Mouse (Mus musculus) gastrocnemius, adult 18-20 months (tissue): Measurements from ENCODE around the gene Myo16. TPM values are rescaled to one million over a fixed set of nuclear protein-coding genes. Genes with fewer than 3 reads are reported as not detected.

ENCODE experiments used
- DNase-seq: peaks from one replicate; pipeline ENCODE4 v3.0.0; 2021; ENCODE audit warnings: low spot score
- long read RNA-seq, 2 experiments: library from polyadenylated mRNA; stranded (forward); transcript quantifications; one replicate each; pipeline ENCODE4 v2.0.0; 2021
- total RNA-seq, 2 experiments: library from RNA; stranded (reverse); gene quantifications; 2 replicates each; pipeline ENCODE4 v1.2.3; 2021

Myo16 gene
- under 1 TPM; 0.12 to 0.21 TPM for total RNA-seq
- long read RNA-seq, experiment 1, result 0 reads
- long read RNA-seq, experiment 2, partial matches to known transcripts, result 0 of 1 reads
- long read RNA-seq, experiment 2, other reads (novel, unspliced or antisense), result 1 of 1 reads

- DNase-seq, result no peak
Observed at GRCm38 (mm10) chr8:10153611-10154438, at the start of gene Myo16. Gene Myo16, plus strand, starts transcription at chr8:10153911.

DNA sequence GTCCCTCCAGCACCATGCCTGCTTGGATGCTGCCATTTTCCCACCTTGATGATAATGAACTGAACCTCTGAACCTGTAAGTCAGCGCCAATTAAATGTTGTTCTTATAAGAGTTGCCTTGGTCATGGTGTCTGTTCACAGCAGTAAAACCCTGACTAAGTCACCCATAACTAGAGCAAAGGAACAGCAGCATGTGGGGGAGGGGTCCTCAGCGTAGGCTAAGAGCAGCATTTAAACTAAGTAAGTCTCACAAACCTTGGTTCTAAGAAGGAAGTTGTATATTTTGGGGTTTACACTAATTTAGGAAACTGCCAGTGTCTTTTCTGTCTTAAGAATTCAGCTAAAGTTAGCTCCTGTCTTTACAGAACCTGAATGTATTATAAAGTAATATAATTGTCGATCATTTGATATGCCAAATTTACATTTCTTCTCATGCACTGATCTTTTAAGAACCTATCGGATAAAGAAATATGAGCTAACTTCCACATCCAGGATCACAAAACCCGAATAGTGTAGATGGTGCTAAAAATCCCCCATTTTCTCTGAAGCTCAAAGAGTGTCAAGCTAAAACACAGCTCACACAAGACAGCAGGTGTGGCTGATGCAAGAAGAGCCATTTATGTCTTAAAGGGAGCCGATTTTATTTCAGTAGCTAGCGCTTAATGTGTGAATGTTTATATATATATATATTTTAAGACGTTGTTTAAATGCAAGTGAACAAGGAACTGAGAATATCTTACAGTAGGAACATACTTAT, 45.0 kb upstream of the Myo16 start:
- DNase-seq, result no peak

DNA sequence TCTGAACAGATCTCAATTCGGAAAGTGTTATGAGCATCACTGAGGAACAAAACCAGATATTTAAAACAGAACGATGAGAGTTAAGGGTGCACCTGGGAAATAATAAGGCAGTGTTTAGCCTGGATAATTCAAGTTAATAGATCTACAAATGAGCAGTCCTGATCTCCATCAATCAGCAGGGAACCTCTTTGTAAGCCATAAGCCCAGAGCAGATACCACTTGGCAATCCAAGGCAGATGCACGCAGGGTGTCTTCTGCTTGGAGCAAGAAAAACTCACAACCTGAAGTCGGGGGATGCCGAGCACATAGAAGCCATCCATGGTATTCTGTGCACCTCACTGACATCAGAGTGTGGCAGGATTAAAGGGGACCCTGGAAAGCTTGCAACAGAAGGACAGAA, 31.0 kb upstream of the Myo16 start:
- DNase-seq, result no peak

- DNase-seq, result no peak
Observed at GRCm38 (mm10) chr8:10123412-10123811, 30.3 kb upstream of the Myo16 start.

- DNase-seq, result no peak
Observed at GRCm38 (mm10) chr8:10125684-10126083, 28.0 kb upstream of the Myo16 start.

DNA sequence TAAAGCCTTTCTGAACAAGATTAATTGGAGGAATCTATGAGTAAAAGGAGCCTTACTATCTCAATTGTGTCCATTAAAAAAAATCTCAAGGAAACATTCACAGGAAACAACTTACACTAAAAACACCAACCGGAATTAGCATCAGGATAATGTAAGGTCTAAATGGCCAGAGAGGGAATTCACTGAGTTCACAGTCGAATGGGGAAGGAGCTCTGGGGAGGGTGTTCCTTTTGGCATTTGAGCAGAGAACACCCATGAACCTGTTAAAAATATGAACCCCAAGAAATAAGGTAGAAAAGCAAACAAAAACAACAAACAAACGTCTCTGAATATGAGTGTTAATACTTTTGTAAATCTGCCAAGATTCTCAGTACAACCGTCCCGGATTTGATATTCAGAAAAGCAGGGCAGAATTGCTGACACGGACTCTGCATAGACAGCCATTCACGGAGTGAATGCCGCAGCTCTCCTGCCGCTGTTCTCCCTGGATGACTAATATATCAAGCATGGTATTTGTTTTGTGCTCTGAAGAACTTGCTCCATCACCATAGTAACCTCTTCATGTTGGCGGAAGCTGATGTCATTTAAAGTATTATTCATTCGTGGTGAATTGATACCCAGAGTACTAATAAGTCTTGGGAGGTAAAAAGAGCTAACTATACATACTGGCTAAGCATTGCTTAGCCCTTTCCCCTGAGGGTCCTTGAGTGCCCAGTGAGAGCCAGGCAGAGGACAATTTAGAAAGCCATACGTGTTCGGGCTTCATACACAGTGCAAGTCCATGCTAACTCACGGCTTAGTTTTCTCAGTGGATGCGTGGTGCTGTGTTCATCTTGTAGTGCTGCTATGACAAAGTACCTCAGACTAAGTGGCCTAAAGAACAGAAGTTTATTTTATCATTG, 22.9 kb upstream of the Myo16 start:
- DNase-seq, result no peak

DNA sequence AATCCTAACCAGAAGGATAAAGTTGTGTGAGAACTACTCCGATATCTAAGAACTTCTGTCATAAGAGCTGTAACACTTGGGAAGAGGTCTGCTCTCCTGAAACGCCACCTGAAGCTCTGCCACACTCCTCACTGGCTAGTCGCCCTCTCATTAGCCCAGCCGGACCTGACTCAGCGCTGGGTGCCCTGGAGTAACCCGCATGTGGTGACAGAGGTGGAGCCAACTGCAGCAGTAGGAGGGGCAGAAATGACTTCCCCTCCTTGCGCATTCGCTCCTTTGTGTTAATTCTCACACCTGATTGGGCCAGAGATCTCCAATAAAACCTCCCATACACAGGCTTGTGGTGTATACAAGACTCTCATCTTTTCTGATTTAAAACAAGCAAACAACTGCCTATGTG, 14.2 kb upstream of the Myo16 start:
- DNase-seq, result no peak

GRCm38 (mm10) chr8:10143961-10144360, 9.8 kb upstream of the Myo16 start:
- DNase-seq, result no peak

DNA sequence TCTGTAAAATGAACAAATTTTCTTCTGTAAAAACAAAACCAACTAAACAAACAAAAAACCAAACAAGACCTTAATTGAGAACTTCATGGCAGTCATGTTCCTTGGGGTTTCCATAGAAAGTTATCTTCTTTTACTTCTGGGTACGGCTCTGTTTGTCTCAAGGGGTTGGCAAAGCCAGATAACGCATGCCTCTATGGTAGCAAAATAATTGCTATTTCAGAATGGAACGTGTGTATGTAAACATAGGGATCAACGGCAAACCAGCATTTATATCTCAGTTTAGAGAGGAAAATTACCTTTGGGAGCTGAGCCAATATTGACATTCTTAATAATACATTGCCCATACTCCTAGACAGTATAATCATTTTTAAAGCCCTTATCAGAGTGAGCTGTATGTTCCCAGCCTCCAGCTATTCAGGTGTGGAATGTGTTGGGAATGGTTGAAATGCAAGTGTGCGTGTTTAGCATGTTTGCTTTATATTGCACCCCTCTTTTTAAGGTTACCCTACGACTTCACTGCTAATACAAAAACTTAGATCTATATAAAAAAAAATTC, 1.9 kb upstream of the Myo16 start:
- DNase-seq, result no peak

GRCm38 (mm10) chr8:10154439-10154745, 681 bp downstream of the Myo16 start:
- no peak for DNase-seq

DNA sequence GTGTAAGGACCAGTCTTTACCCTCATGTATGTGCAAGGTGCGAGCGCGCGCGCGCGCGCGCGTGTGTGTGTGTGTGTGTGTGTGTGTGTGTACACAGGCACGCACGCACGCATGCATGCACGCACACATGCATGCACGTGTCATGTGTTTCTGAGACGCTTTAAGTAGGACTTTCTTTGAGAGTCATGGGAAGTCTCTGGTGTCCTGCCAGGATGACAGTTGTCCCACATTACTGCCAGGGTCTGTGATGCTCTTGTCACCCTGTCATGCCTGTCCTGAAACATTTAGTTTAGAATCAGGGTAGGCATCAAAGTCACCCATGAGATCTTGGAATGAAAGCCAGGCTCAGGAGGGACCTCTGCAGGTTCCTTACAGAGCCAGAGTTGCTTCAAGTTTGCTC, 1.4 kb downstream of the Myo16 start:
- DNase-seq, result no peak

DNA sequence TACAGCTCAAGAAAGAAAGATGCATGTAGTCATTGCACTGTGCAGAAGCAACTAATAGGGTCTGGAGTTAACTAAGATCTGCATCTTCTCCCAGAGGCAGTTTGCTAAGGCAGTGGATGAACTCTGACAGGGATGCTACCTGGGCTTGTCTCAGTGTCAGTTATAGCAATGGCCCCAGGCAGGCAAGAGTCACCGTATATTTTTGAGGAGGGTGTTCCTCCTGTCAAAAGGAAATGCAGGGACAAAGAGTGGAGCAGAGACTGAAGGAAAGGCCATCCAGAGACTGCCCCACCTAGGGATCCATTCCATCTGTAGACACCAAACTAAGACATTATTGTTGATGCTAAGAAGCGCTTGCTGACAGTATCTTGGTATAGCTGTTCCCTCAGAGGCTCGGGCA, 7.4 kb downstream of the Myo16 start:
- DNase-seq, result no peak

- no peak for DNase-seq
Observed at GRCm38 (mm10) chr8:10164959-10165358, 11.2 kb downstream of the Myo16 start.

DNA sequence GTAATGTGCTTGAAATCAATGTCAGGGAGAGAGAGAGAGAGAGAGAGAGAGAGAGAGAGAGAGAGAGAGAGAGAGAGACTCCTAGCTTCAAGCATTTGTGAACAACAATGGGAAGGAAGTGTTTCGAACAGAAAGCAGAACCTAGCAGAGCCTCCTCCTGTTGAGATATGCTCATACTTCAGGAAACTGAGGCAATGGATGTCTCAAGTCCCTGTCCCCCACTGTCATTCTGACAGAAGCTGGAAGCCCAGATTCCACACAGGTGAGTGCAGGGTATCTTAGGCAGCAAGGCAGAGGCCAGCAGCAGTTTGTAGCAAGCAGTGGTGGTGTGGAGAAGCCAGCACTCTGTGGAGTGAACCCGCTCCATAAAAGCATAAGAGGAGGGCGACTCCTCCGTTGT, 14.6 kb downstream of the Myo16 start:
- no peak for DNase-seq

- no peak for DNase-seq
Observed at GRCm38 (mm10) chr8:10169894-10170293, 16.2 kb downstream of the Myo16 start.

DNA sequence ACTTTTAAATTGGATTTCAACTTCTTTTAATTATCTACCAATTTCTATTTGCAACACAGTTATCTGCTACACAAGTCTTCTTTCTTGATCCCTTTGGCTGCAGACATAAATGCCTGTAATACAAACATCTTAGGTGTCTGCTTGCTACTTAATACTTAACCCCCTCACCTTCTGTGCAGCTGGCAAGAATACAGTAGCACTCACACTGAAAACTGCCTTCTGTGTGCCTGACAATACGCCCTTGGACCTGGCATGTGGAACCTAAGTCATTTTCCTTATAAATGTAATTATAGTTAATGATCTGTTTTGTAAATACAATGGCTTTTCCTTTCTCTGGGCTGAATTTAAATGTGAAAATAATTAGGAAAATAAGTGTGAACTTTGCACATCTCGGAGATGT, 17.6 kb downstream of the Myo16 start:
- no peak for DNase-seq

DNA sequence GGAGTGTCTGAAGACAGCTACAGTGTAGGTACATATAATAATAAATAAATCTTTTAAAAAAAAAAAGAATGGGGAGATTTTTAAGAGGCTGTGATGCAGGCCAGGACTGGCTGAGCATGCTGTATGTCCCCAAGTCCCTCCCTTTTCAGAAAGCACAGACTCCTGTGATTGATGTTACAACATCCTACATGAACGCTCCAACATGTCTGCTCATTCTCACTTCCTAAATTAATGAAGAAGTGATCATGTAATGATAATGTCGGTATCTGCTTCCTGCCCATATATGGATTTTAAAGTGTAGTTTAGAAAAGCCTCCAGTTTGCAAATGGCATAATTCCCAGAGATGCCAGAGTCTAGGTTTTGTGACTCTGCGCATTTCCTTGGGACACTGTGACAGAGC, 18.6 kb downstream of the Myo16 start:
- DNase-seq, result no peak

DNA sequence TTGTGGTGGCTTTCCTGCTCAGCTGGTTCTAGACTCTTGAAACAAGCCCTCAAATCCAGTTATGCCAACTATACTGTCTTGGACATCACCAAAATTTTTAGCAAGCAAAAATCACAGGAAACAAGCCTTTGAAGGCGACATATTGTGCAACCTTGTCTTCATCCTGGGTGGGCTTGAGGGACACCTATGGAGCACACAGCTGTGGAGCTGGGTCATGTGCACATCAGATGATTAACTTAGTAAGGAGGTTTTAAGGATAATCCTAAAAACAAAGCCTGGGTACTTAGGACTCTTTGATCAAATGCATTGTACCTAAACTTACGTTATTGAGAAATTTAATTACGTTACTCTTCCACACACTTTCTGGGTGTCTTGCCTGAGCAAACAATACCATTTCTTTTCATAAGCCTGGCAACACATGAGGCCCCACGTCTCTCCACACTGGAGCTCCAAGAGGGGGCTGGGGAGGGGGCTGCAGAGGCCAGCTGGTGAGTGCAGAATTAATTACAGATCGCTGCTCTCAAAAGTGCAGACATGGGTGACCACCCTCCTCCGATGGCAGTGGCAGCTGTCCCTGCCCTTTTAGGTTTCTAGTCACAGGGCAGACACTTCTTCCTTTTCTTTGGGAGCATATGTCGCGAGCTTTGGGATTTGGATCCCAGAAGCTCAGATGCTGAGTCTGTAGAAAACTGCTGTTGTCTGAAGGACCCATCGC, 19.5 kb downstream of the Myo16 start:
- no peak for DNase-seq

- DNase-seq, result no peak
Observed at GRCm38 (mm10) chr8:10174201-10174840, 20.6 kb downstream of the Myo16 start.
